Mouse (Mus musculus) olfactory bulb, adult 2 months (tissue): ENCODE results near the gene Prune1.

ENCODE experiments used
- CTCF ChIP-seq: fragments of 200-500 bp; IDR thresholded peaks from 2 replicates; pipeline ENCODE4 v1.5.1; 2012; ENCODE audit warnings: low read depth, mild to moderate bottlenecking, low read length, moderate library complexity; ENCODE audit not compliant: insufficient read depth
- POLR2A ChIP-seq: fragments of 200-500 bp; IDR thresholded peaks from 2 replicates; pipeline ENCODE4 v1.6.1; 2012; ENCODE audit warnings: mild to moderate bottlenecking, low read depth, low read length, moderate library complexity; ENCODE audit not compliant: insufficient read depth

- no peak for TF ChIP-seq CTCF
- no peak for TF ChIP-seq POLR2A
Observed at GRCm38 (mm10) chr3:95231298-95232221, 50.3 kb downstream of the Prune1 start, which contains the start of gene Mllt11.
